Mouse (Mus musculus) small intestine, adult 2 months (tissue): Measurements from ENCODE around the gene Nepn. TPM values are rescaled to one million over a fixed set of nuclear protein-coding genes. Genes with fewer than 3 reads are reported as not detected.

Source experiments
- H3K27ac ChIP-seq: fragments of 200-500 bp; 2 replicates; pipeline ENCODE4 v1.5.1; 2012; ENCODE audit warnings: low read depth, low read length, control low read depth, inconsistent platforms; ENCODE audit not compliant: insufficient read depth
- H3K27me3 ChIP-seq: fragments of 200-500 bp; 2 replicates; pipeline ENCODE4 v1.6.1; 2012; ENCODE audit warnings: mild to moderate bottlenecking, moderate library complexity, low read length, inconsistent platforms; ENCODE audit not compliant: control insufficient read depth, insufficient read depth
- H3K36me3 ChIP-seq: fragments of 200-500 bp; 2 replicates; pipeline ENCODE4 v1.6.1; 2012; ENCODE audit warnings: mild to moderate bottlenecking, low read length, control low read depth, inconsistent platforms; ENCODE audit not compliant: control insufficient read depth, insufficient read depth
- H3K4me1 ChIP-seq: fragments of 200-500 bp; 2 replicates; pipeline ENCODE4 v1.6.1; 2012; ENCODE audit warnings: low read length, inconsistent platforms, mixed read lengths; ENCODE audit not compliant: control insufficient read depth, insufficient read depth, insufficient read length
- H3K4me3 ChIP-seq: fragments of 200-500 bp; 2 replicates; pipeline ENCODE4 v1.5.1; 2012; ENCODE audit warnings: low read depth, mild to moderate bottlenecking, control low read depth, inconsistent platforms, low read length, moderate library complexity
- CTCF ChIP-seq: fragments of 200-500 bp; IDR thresholded peaks from 2 replicates; pipeline ENCODE4 v1.5.1; 2012; ENCODE audit warnings: low read depth, mild to moderate bottlenecking, control low read depth, inconsistent platforms, low read length, moderate library complexity, mixed read lengths; ENCODE audit not compliant: insufficient replicate concordance, insufficient read length; ENCODE audit errors: extremely low read depth
- POLR2A ChIP-seq: fragments of 200-500 bp; IDR thresholded peaks from 2 replicates; pipeline ENCODE4 v1.6.1; 2012; ENCODE audit warnings: low read depth, mild to moderate bottlenecking, control low read depth, inconsistent platforms, low read length, moderate library complexity
- WGBS: fragments of 180-500 bp; shearing (Covaris S2); methylation state at CpG from one replicate; pipeline ENCODE4 v1.1.7; 2018; 5-methylcytosine and 5-hydroxymethylcytosine counted together
- polyA plus RNA-seq: library from polyadenylated mRNA; depleted of rRNA; stranded (reverse); fragments of >200 nt; gene quantifications from 2 replicates; pipeline ENCODE4 v1.2.3, GENCODE M21; 2012; rRNA removed

Nepn gene
- polyA plus RNA-seq, 1 experiment = not detected

DNA sequence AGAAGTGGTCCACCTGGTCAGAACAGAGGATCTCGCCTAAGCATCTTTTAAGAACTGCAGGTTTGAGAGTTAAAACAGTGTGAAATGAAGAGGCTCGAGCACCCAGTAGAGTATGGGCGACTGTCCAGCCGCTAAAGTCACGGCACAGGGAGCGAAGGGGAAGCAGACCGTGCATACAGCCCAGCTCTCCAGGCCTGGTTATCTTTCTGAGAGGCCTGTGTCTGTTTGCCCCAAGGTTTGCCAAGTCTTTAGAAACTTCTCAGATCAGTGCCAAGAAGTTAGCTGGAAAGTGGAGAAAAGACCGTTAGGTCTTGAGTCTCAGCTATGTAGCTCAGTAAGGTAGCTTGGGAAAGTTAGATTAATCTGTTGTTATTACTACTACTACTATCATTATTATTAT lies 46.1 kb downstream of the Nepn start:
- 93% methylated on average over 8 of the region's 8 CpGs for WGBS
- Histone ChIP-seq H3K36me3 (peaks cover 64% of the 10 kb centered on the region), H3K4me3 (no peak overlapping the region), H3K27ac (no peak overlapping the region), H3K27me3 (no peaks in the 10 kb centered on the region), H3K4me1 (no peaks in the 10 kb centered on the region)
- no peak for TF ChIP-seq POLR2A
- TF ChIP-seq CTCF = no peak

Other genes starting within 250 kb of the Nepn start
- 0.03 and 0.25 TPM in 2 replicates for gene Ros1, start 193.7 kb upstream of the Nepn start, polyA plus RNA-seq
- 13.7 and 21.0 TPM in 2 replicates for gene Dcbld1, start 155.4 kb upstream of the Nepn start, polyA plus RNA-seq
- gene Gm26741, start 30.2 kb upstream of the Nepn start, polyA plus RNA-seq = not detected in 2 replicates
- gene Gopc, start 6.8 kb upstream of the Nepn start, polyA plus RNA-seq = 1.6 and 2.6 TPM in 2 replicates
- 19.0 and 25.2 TPM in 2 replicates for gene Nus1, start 28.6 kb downstream of the Nepn start, polyA plus RNA-seq